Mouse (Mus musculus) myocyte (in vitro differentiated cells): ENCODE results near the gene Aig1. TPM values are rescaled to one million over a fixed set of nuclear protein-coding genes. Genes with fewer than 3 reads are reported as not detected.

ENCODE experiments used
- H3K27me3 ChIP-seq: one replicate; pipeline ENCODE4 v1.6.1; 2011; ENCODE audit not compliant: control insufficient read depth, insufficient read depth, insufficient read length
- H3K36me3 ChIP-seq: one replicate; pipeline ENCODE4 v1.6.1; 2011; ENCODE audit not compliant: control insufficient read depth, insufficient read depth
- H3K4me2 ChIP-seq: one replicate; pipeline ENCODE4 v1.6.1; 2011; ENCODE audit warnings: low read depth, control low read depth
- H3K4me3 ChIP-seq: one replicate; pipeline ENCODE4 v1.5.1; 2011; ENCODE audit warnings: mild to moderate bottlenecking, control low read depth, moderate library complexity
- H3K79me2 ChIP-seq: one replicate; pipeline ENCODE4 v1.6.1; 2011; ENCODE audit not compliant: control insufficient read depth, insufficient read depth
- H3ac ChIP-seq: one replicate; pipeline ENCODE4 v1.6.1; 2011; ENCODE audit not compliant: control insufficient read depth, insufficient read length
- CEBPB ChIP-seq: IDR thresholded peaks from 2 replicates; pipeline ENCODE4 v1.6.1; 2011; ENCODE audit warnings: mild to moderate bottlenecking, moderate library complexity; ENCODE audit not compliant: poor library complexity, insufficient read depth, severe bottlenecking
- E2F4 ChIP-seq: IDR thresholded peaks from one replicate; pipeline ENCODE4 v1.6.1; 2011; ENCODE audit warnings: mild to moderate bottlenecking, control low read depth, moderate library complexity; ENCODE audit not compliant: insufficient read depth
- MAX ChIP-seq: IDR thresholded peaks from one replicate; pipeline ENCODE4 v1.6.1; 2011; ENCODE audit warnings: low read depth, mild to moderate bottlenecking, control low read depth
- MYOD1 ChIP-seq, 3 experiments: IDR thresholded peaks; one replicate each; pipeline ENCODE4 v1.6.1; 2011; ENCODE audit warnings: control low read depth in 2 of 3, low read depth in 2 of 3, mild to moderate bottlenecking in 2 of 3, moderate library complexity in 1 of 3; ENCODE audit not compliant: insufficient read length in 2 of 3, control insufficient read depth in 1 of 3
- MYOG ChIP-seq, 3 experiments: IDR thresholded peaks; one replicate each; pipeline ENCODE4 v1.6.1; 2011; ENCODE audit warnings: control low read depth in 2 of 3, low read depth in 2 of 3, mild to moderate bottlenecking in 2 of 3; ENCODE audit not compliant: insufficient read length in 2 of 3, control insufficient read depth in 1 of 3, insufficient read depth in 1 of 3
- POLR2A ChIP-seq: IDR thresholded peaks from one replicate; pipeline ENCODE4 v1.6.1; 2011; ENCODE audit warnings: low read depth, mild to moderate bottlenecking, control low read depth, moderate library complexity; ENCODE audit not compliant: insufficient read length
- POLR2AphosphoS2 ChIP-seq: IDR thresholded peaks from one replicate; pipeline ENCODE4 v1.6.1; 2011; ENCODE audit warnings: low read depth, control low read depth; ENCODE audit not compliant: insufficient read length
- REST ChIP-seq: IDR thresholded peaks from one replicate; pipeline ENCODE4 v1.6.1; 2011; ENCODE audit warnings: mild to moderate bottlenecking, control low read depth, moderate library complexity; ENCODE audit not compliant: insufficient read depth, insufficient read length
- SRF ChIP-seq: IDR thresholded peaks from one replicate; pipeline ENCODE4 v1.6.1; 2011; ENCODE audit warnings: low read depth; ENCODE audit not compliant: control insufficient read depth, insufficient read length
- TCF12 ChIP-seq: IDR thresholded peaks from one replicate; pipeline ENCODE4 v1.6.1; 2011; ENCODE audit warnings: mild to moderate bottlenecking, control low read depth; ENCODE audit not compliant: poor library complexity, insufficient read depth, severe bottlenecking
- TCF3 ChIP-seq: IDR thresholded peaks from one replicate; pipeline ENCODE4 v1.6.1; 2011; ENCODE audit warnings: low read depth, control low read depth; ENCODE audit not compliant: insufficient read length
- USF1 ChIP-seq: IDR thresholded peaks from one replicate; pipeline ENCODE4 v1.6.1; 2011; ENCODE audit warnings: low read depth, mild to moderate bottlenecking, control low read depth, moderate library complexity
- polyA plus RNA-seq: library from polyadenylated mRNA; unstranded; fragments of >200 nt; fragmentation: generic; extraction: Trizol; gene quantifications from one replicate; pipeline ENCODE4 v1.2.1, GENCODE M21; 2012; ENCODE audit warnings: missing spikeins

The Aig1 gene
- polyA plus RNA-seq, 1 experiment, result 31.3 TPM

GRCm38 (mm10) chr10:13875038-13875420, 6.2 kb upstream of the Aig1 start:
- TF ChIP-seq SRF (no peak), TCF3 (no peak), POLR2AphosphoS2 (no peak), TCF12 (no peak), USF1 (no peak), MYOG (IDR thresholded peaks at IDR 0.05; ENCODE audit: control insufficient read depth in 1 of 3, insufficient read depth in 1 of 3, insufficient read length in 2 of 3, low read depth in 2 of 3) (no peak), MYOD1 (IDR thresholded peaks at IDR 0.05; ENCODE audit: control insufficient read depth in 1 of 3, insufficient read length in 2 of 3, low read depth in 2 of 3) (no peak), MAX (no peak), E2F4 (no peak), POLR2A (no peak), CEBPB (no peak), REST (no peak)
- no peaks in the 10 kb centered on the region for H3K27me3 ChIP-seq
- no peak overlapping the region for H3K4me2 ChIP-seq
- H3K36me3 ChIP-seq, result no peaks in the 10 kb centered on the region
- no peak overlapping the region for H3ac ChIP-seq
- H3K79me2 ChIP-seq, result no peaks in the 10 kb centered on the region
- no peak overlapping the region for H3K4me3 ChIP-seq

GRCm38 (mm10) chr10:13874301-13875037, 5.7 kb upstream of the Aig1 start:
- TF ChIP-seq REST (no peak), E2F4 (no peak)
- Histone ChIP-seq H3K4me2 (no peak overlapping the region), H3K79me2 (no peaks in the 10 kb centered on the region), H3K4me3 (no peak overlapping the region), H3ac (no peak overlapping the region), H3K36me3 (no peaks in the 10 kb centered on the region), H3K27me3 (no peaks in the 10 kb centered on the region)

- Histone ChIP-seq H3K4me2 (no peak overlapping the region), H3K36me3 (no peaks in the 10 kb centered on the region), H3K4me3 (no peak overlapping the region), H3ac (no peak overlapping the region), H3K79me2 (no peaks in the 10 kb centered on the region), H3K27me3 (no peaks in the 10 kb centered on the region)
- TF ChIP-seq TCF3 (no peak), POLR2A (no peak), CEBPB (no peak), REST (no peak), USF1 (no peak), MYOG (IDR thresholded peaks at IDR 0.05; ENCODE audit: control insufficient read depth in 1 of 3, insufficient read depth in 1 of 3, insufficient read length in 2 of 3, low read depth in 2 of 3) (no peak), MAX (no peak), MYOD1 (IDR thresholded peaks at IDR 0.05; ENCODE audit: control insufficient read depth in 1 of 3, insufficient read length in 2 of 3, low read depth in 2 of 3) (no peak), POLR2AphosphoS2 (no peak), E2F4 (no peak), SRF (no peak), TCF12 (no peak)
These were observed 1.8 kb upstream of the Aig1 start for GRCm38 (mm10) chr10:13870531-13870930.

- Histone ChIP-seq H3K4me2 (peak overlapping the region; percentile 79), H3K27me3 (no peaks in the 10 kb centered on the region), H3ac (no peak overlapping the region), H3K79me2 (no peaks in the 10 kb centered on the region), H3K36me3 (no peaks in the 10 kb centered on the region), H3K4me3 (peak overlapping the region; percentile 20)
- TF ChIP-seq POLR2AphosphoS2 (no peak), SRF (no peak), USF1 (peak; percentile 1), TCF12 (peak; percentile 31), CEBPB (peak; percentile 96), MYOD1 (IDR thresholded peaks at IDR 0.05; ENCODE audit: control insufficient read depth in 1 of 3, insufficient read length in 2 of 3, low read depth in 2 of 3) (peak in 2 of 3 experiments; percentile 21 to 39), POLR2A (no peak)
These were observed 699 bp upstream of the Aig1 start for GRCm38 (mm10) chr10:13869322-13870035.

GRCm38 (mm10) chr10:13866391-13866790, 2.4 kb downstream of the Aig1 start:
- H3K27me3 ChIP-seq, result no peaks in the 10 kb centered on the region
- H3K79me2 ChIP-seq, result no peaks in the 10 kb centered on the region
- no peak overlapping the region for H3ac ChIP-seq
- H3K36me3 ChIP-seq, result no peaks in the 10 kb centered on the region
- no peak overlapping the region for H3K4me2 ChIP-seq
- TF ChIP-seq USF1 (no peak), REST (no peak), POLR2A (no peak), MYOD1 (IDR thresholded peaks at IDR 0.05; ENCODE audit: control insufficient read depth in 1 of 3, insufficient read length in 2 of 3, low read depth in 2 of 3) (no peak), POLR2AphosphoS2 (no peak), E2F4 (no peak), SRF (no peak), MYOG (IDR thresholded peaks at IDR 0.05; ENCODE audit: control insufficient read depth in 1 of 3, insufficient read depth in 1 of 3, insufficient read length in 2 of 3, low read depth in 2 of 3) (no peak), MAX (no peak), TCF12 (no peak)
- no peak overlapping the region for H3K4me3 ChIP-seq
